Mouse (Mus musculus): ENCODE results near the gene Trmt1. TPM values are rescaled to one million over a fixed set of nuclear protein-coding genes. Genes with fewer than 3 reads are reported as not detected.

Gene Trmt1
- total and polyA plus RNA-seq, 3 experiments = 77.0 to 160 (median 157) TPM

- H3K9ac ChIP-seq (ENCODE audit: insufficient read depth, low read depth) = no peak overlapping the region
- H3K79me2 ChIP-seq (replicated peaks; ENCODE audit: control insufficient read depth, extremely low read depth, insufficient read depth, poor library complexity, severe bottlenecking) = peaks cover 93% of the 10 kb centered on the region
- in situ Hi-C loops (cut with MboI; ENCODE audit: low pct_ligation_motif_present, low pct_unique_long_range_greater_than_20kb, low sequenced_read_pairs) = no loop called here
- dilution Hi-C loops (cut with MboI; ENCODE audit: extremely low pct_ligation_motif_present, extremely low pct_unique_long_range_greater_than_20kb, low sequenced_read_pairs) = no loop called here
- no peak overlapping the region for H3K4me3 ChIP-seq (replicated peaks in 1 of 3; ENCODE audit: low read depth in 2 of 3, low read length in 2 of 3, poor library complexity in 1 of 3)
- H3K9me3 ChIP-seq (replicated peaks; ENCODE audit: low read length) = no peaks in the 10 kb centered on the region
- DNase-seq (ENCODE audit: extremely low read depth) = no peak
- no peak for TF ChIP-seq USF1 (IDR thresholded peaks at IDR 0.05; ENCODE audit: low read depth, low read length)
- TF ChIP-seq EP300 (IDR thresholded peaks at IDR 0.05; ENCODE audit: low read length) = no peak
- TF ChIP-seq ZKSCAN1 (IDR thresholded peaks at IDR 0.05; ENCODE audit: borderline replicate concordance, low read depth, low read length) = no peak
- TF ChIP-seq TBP (conservative IDR thresholded peaks at IDR 0.05; ENCODE audit: low read depth, low read length) = no peak
- TF ChIP-seq MYC (IDR thresholded peaks at IDR 0.05; ENCODE audit: low read depth, low read length) = no peak
- TF ChIP-seq ETS1 (conservative IDR thresholded peaks at IDR 0.05; ENCODE audit: low read depth, low read length) = no peak
- no peak for TF ChIP-seq NELFE (IDR thresholded peaks at IDR 0.05; ENCODE audit: low read depth, low read length)
- TF ChIP-seq GABPA (IDR thresholded peaks at IDR 0.05; ENCODE audit: insufficient replicate concordance, low read depth, low read length) = no peak
- TF ChIP-seq ZC3H11A (IDR thresholded peaks at IDR 0.05; ENCODE audit: low read depth, low read length) = no peak
- no peak for TF ChIP-seq UBTF (IDR thresholded peaks at IDR 0.05; ENCODE audit: low read depth, low read length)
- no peak for TF ChIP-seq MAX (IDR thresholded peaks at IDR 0.05; ENCODE audit: low read length)
- H3K27me3 ChIP-seq (replicated peaks) = no peaks in the 10 kb centered on the region
- H3K36me3 ChIP-seq (replicated peaks in 1 of 2; ENCODE audit: control insufficient read depth in 1 of 2, insufficient read depth in 1 of 2, low read length in 1 of 2) = peaks cover 13 to 74% of the 10 kb centered on the region in 2 experiments
- H3K4me2 ChIP-seq (ENCODE audit: insufficient read depth, low read depth, poor library complexity, severe bottlenecking) = no peak overlapping the region
- H3K27ac ChIP-seq (ENCODE audit: insufficient read depth, low read depth) = no peak overlapping the region
- peaks cover 21 to 64% of the 10 kb centered on the region in 2 experiments for H3K4me1 ChIP-seq (ENCODE audit: control insufficient read depth in 1 of 2, insufficient read depth in 2 of 2)
Observed at GRCm38 (mm10) chr8:84682257-84682656, 3.9 kb upstream of the Trmt1 start.

DNA sequence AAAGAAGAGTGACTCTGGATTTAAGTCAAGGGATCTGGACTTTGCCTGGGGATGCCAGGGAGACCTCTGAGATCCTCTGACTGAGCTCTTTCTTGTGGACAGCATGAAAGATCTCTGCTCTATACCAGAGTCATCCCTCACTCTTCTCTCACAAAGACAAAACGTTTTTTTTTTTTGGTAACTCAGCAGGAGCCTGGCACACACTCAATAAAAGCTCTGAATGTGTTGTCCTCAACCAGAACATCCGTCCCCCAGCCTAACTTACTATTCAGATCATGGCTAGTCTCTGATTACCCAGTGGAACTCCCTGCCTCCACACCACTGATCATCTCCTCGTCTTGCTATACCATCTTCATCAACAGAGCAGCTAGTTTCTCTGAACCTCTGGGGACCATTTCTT lies 1.6 kb upstream of the Trmt1 start:
- H3K27me3 ChIP-seq (replicated peaks) = no peaks in the 10 kb centered on the region
- dilution Hi-C loops (cut with MboI; ENCODE audit: extremely low pct_ligation_motif_present, extremely low pct_unique_long_range_greater_than_20kb, low sequenced_read_pairs) (no loop called here), in situ Hi-C loops (cut with MboI; ENCODE audit: low pct_ligation_motif_present, low pct_unique_long_range_greater_than_20kb, low sequenced_read_pairs) (no loop called here)
- H3K4me2 ChIP-seq (ENCODE audit: insufficient read depth, low read depth, poor library complexity, severe bottlenecking) = no peak overlapping the region
- no peaks in the 10 kb centered on the region for H3K9me3 ChIP-seq (replicated peaks; ENCODE audit: low read length)
- TF ChIP-seq MYC (IDR thresholded peaks at IDR 0.05; ENCODE audit: low read depth, low read length) (no peak), IRF4 (IDR thresholded peaks at IDR 0.05; ENCODE audit: low read depth, low read length) (no peak), NRF1 (IDR thresholded peaks at IDR 0.05; ENCODE audit: low read depth, low read length) (no peak), ZMIZ1 (IDR thresholded peaks at IDR 0.05; ENCODE audit: low read depth, low read length) (no peak), CHD2 (IDR thresholded peaks at IDR 0.05; ENCODE audit: low read length) (no peak), MAFK (IDR thresholded peaks at IDR 0.05; ENCODE audit: insufficient replicate concordance, low read length) (no peak), GABPA (IDR thresholded peaks at IDR 0.05; ENCODE audit: insufficient replicate concordance, low read depth, low read length) (no peak), JUN (IDR thresholded peaks at IDR 0.05; ENCODE audit: insufficient read depth, low read depth, low read length) (no peak), CTCF (conservative IDR thresholded peaks at IDR 0.05 in 1 of 2, IDR thresholded peaks at IDR 0.05 in 1 of 2; ENCODE audit: low read depth in 2 of 2, low read length in 2 of 2) (no peak), SIN3A (IDR thresholded peaks at IDR 0.05; ENCODE audit: low read length) (no peak), PAX5 (IDR thresholded peaks at IDR 0.05; ENCODE audit: low read length) (no peak), CHD1 (IDR thresholded peaks at IDR 0.05; ENCODE audit: low read depth, low read length) (no peak)
- no peak overlapping the region for H3K4me3 ChIP-seq (replicated peaks in 1 of 3; ENCODE audit: low read depth in 2 of 3, low read length in 2 of 3, poor library complexity in 1 of 3)
- no peak overlapping the region for H3K27ac ChIP-seq (ENCODE audit: insufficient read depth, low read depth)
- peaks cover 10 to 55% of the 10 kb centered on the region in 2 experiments for H3K36me3 ChIP-seq (replicated peaks in 1 of 2; ENCODE audit: control insufficient read depth in 1 of 2, insufficient read depth in 1 of 2, low read length in 1 of 2)
- no peak for DNase-seq (ENCODE audit: extremely low read depth)
- no peak overlapping the region for H3K9ac ChIP-seq (ENCODE audit: insufficient read depth, low read depth)
- peaks cover 21 to 62% of the 10 kb centered on the region in 2 experiments for H3K4me1 ChIP-seq (ENCODE audit: control insufficient read depth in 1 of 2, insufficient read depth in 2 of 2)
- peaks cover 81% of the 10 kb centered on the region for H3K79me2 ChIP-seq (replicated peaks; ENCODE audit: control insufficient read depth, extremely low read depth, insufficient read depth, poor library complexity, severe bottlenecking)
